Mouse (Mus musculus): ENCODE data around the gene Diaph3.

The Diaph3 gene

GRCm38 (mm10) chr14:87140963-87141486 lies at the start of gene Diaph3:
Gene Diaph3, minus strand, starts transcription at chr14:87141235.
- DNase-seq (ENCODE audit: low spot score in 2 of 2): peak; percentile 97

- no peak for DNase-seq (ENCODE audit: low spot score in 2 of 2)
Measured at GRCm38 (mm10) chr14:87190685-87191084, 49.6 kb upstream of the Diaph3 start.

GRCm38 (mm10) chr14:87171577-87171976 lies 30.5 kb upstream of the Diaph3 start:
- DNase-seq (ENCODE audit: low spot score in 2 of 2): no peak

- peak in 1 of 2 experiments; percentile 20 for DNase-seq (ENCODE audit: low spot score in 2 of 2)
Measured at GRCm38 (mm10) chr14:87169151-87169550, 28.1 kb upstream of the Diaph3 start.

- DNase-seq (ENCODE audit: low spot score in 2 of 2): peak; percentile 11 to 31
Measured at GRCm38 (mm10) chr14:87155621-87156238, 14.7 kb upstream of the Diaph3 start.

GRCm38 (mm10) chr14:87149684-87150083 lies 8.6 kb upstream of the Diaph3 start:
- no peak for DNase-seq (ENCODE audit: low spot score in 2 of 2)

GRCm38 (mm10) chr14:87146704-87147103 lies 5.7 kb upstream of the Diaph3 start:
- DNase-seq (ENCODE audit: low spot score in 2 of 2): no peak

GRCm38 (mm10) chr14:87145351-87145750 lies 4.3 kb upstream of the Diaph3 start:
- DNase-seq (ENCODE audit: low spot score in 2 of 2): no peak

GRCm38 (mm10) chr14:87141777-87142176 lies 742 bp upstream of the Diaph3 start:
- DNase-seq (ENCODE audit: low spot score in 2 of 2): no peak

GRCm38 (mm10) chr14:87140327-87140962 lies 590 bp downstream of the Diaph3 start:
- DNase-seq (ENCODE audit: low spot score in 2 of 2): no peak

GRCm38 (mm10) chr14:87126076-87126639 lies 14.9 kb downstream of the Diaph3 start:
- DNase-seq (ENCODE audit: low spot score in 2 of 2): no peak

GRCm38 (mm10) chr14:87125492-87125891 lies 15.5 kb downstream of the Diaph3 start:
- no peak for DNase-seq (ENCODE audit: low spot score in 2 of 2)

- DNase-seq (ENCODE audit: low spot score in 2 of 2): peak in 1 of 2 experiments; percentile 16
Measured at GRCm38 (mm10) chr14:87123091-87123490, 17.9 kb downstream of the Diaph3 start.

- no peak for DNase-seq (ENCODE audit: low spot score in 2 of 2)
Measured at GRCm38 (mm10) chr14:87121868-87122267, 19.2 kb downstream of the Diaph3 start.

GRCm38 (mm10) chr14:87110634-87111033 lies 30.4 kb downstream of the Diaph3 start:
- no peak for DNase-seq (ENCODE audit: low spot score in 2 of 2)

GRCm38 (mm10) chr14:87099380-87100088 lies 41.5 kb downstream of the Diaph3 start:
- DNase-seq (ENCODE audit: low spot score in 2 of 2): no peak

- no peak for DNase-seq (ENCODE audit: low spot score in 2 of 2)
Measured at GRCm38 (mm10) chr14:87098093-87098492, 42.9 kb downstream of the Diaph3 start.

GRCm38 (mm10) chr14:87091522-87091921 lies 49.5 kb downstream of the Diaph3 start:
- DNase-seq (ENCODE audit: low spot score in 2 of 2): no peak

GRCm38 (mm10) chr14:87091108-87091507 lies 49.9 kb downstream of the Diaph3 start:
- no peak for DNase-seq (ENCODE audit: low spot score in 2 of 2)

GRCm38 (mm10) chr14:87088928-87089327 lies 52.1 kb downstream of the Diaph3 start:
- DNase-seq (ENCODE audit: low spot score in 2 of 2): no peak

- no peak for DNase-seq (ENCODE audit: low spot score in 2 of 2)
Measured at GRCm38 (mm10) chr14:87088456-87088855, 52.6 kb downstream of the Diaph3 start.

- no peak for DNase-seq (ENCODE audit: low spot score in 2 of 2)
Measured at GRCm38 (mm10) chr14:87087996-87088395, 53.0 kb downstream of the Diaph3 start.

Data from right cerebral cortex, adult 2 months (tissue).